Mouse (Mus musculus): ENCODE data around the gene Wiz.
A peak's percentile ranks its signal among the peaks of the same experiment; 100 is the strongest.

DNA sequence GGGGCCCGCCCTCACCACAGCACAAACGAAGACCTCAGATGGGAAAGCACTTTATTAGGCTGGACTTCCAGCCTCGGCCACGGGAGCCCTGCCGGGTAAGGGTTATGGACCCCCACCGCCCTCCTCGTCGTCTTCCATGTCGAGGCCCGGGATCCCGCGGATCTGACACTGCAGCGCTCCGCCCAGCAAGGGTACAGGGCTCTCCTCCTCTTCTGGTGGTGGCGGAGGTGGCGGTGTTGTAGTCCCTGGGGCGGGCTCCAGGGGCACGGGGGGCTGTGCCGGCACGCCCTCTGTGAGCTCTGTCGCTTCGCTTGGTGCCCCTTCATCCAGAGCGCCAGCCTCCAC lies 67.9 kb downstream of the Wiz start:
- TF ChIP-seq CTCF (conservative IDR thresholded peaks at IDR 0.05 in 1 of 2, IDR thresholded peaks at IDR 0.05 in 1 of 2; ENCODE audit: low read depth in 2 of 2, low read length in 2 of 2) (no peak), MAX (IDR thresholded peaks at IDR 0.05; ENCODE audit: low read length) (no peak), POLR2AphosphoS2 (IDR thresholded peaks at IDR 0.05; ENCODE audit: low read depth, low read length) (no peak), NELFE (IDR thresholded peaks at IDR 0.05; ENCODE audit: low read depth, low read length) (no peak; the same call in 1 of the 2 replicates), POLR2A (IDR thresholded peaks at IDR 0.05; ENCODE audit: low read depth, low read length) (peak; percentile 57), KAT2A (IDR thresholded peaks at IDR 0.05; ENCODE audit: insufficient replicate concordance, low read length) (no peak), ZMIZ1 (IDR thresholded peaks at IDR 0.05; ENCODE audit: low read depth, low read length) (0 out of 2 replicates have a peak, but pooled peaks have one; percentile 3), MAZ (IDR thresholded peaks at IDR 0.05; ENCODE audit: low read depth, low read length) (no peak), MEF2A (IDR thresholded peaks at IDR 0.05; ENCODE audit: borderline replicate concordance, low read depth, low read length) (no peak), BHLHE40 (IDR thresholded peaks at IDR 0.05; ENCODE audit: low read depth, low read length) (no peak), ZC3H11A (IDR thresholded peaks at IDR 0.05; ENCODE audit: low read depth, low read length) (no peak), E2F4 (IDR thresholded peaks at IDR 0.05; ENCODE audit: insufficient replicate concordance, low read depth, low read length) (no peak)

Data from CH12.LX (cell line).